12 mouse cellular contexts compared by ENCODE assay signal in the genomic region with DNA sequence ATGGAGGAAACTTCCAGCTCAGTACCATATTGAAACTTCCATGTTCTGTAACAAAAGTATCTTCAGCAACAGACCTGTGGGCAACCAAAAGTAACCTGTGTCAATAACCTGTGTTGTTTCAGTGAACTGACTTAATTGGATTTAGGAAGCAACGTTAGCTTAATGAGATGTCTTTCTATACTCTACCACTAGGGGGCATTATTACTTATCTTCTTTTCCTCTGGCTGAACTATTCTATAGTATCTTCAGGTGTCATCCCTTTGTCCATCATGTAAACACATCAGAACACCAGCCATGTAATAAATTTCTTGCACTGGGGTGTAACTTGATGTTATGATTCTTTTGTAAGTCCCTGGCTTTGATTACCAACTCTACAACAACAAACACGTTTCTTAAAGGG. TPM values are rescaled to one million over a fixed set of nuclear protein-coding genes. Genes with fewer than 3 reads are reported as not detected.
DNase-seq lines count a peak whose midpoint lies in the region; ATAC-seq and TF ChIP-seq lines count a peak whose summit lies in the region.
"Had no signal": no experiment of that assay in that cellular context is flagged by ENCODE, and none has a peak within 500 bp of the region (broad histone marks: within the 10 kb centered on the region; RNA-seq: fewer than 3 reads in every experiment).

No protein-coding gene starts in this region.

- peak; percentile 29 for DNase-seq in hindbrain, postnatal 0 days (ENCODE audit: low spot score)
- DNase-seq in hindbrain, embryonic 10.5 days (ENCODE audit: low spot score): no peak
- peak; percentile 42 for DNase-seq in CD4-positive helper T cell, adult 2 months (ENCODE audit: low read depth, low spot score)
- peak; percentile 42 to 49 (median 45) for DNase-seq in liver, embryonic 14.5 days (ENCODE audit: low read depth in 3 of 3, low spot score in 3 of 3)
- no peak for DNase-seq in gastrocnemius, postnatal 36 days
- no peak for DNase-seq in ovary, postnatal 10 days (ENCODE audit: low spot score)
- DNase-seq: adrenal gland, postnatal 10 days had no signal

- no peaks in the 10 kb centered on the region for H3K27me3 ChIP-seq in hindbrain, postnatal 0 days (ENCODE audit: insufficient read depth, low read length)
- H3K27me3 ChIP-seq in hindbrain, embryonic 10.5 days (ENCODE audit: insufficient read depth, poor library complexity, severe bottlenecking): no peaks in the 10 kb centered on the region
- no peaks in the 10 kb centered on the region for H3K27me3 ChIP-seq in liver, embryonic 14.5 days (ENCODE audit: control insufficient read depth, insufficient read depth, low read length)
- H3K27me3 ChIP-seq in kidney, embryonic 16.5 days (ENCODE audit: insufficient read depth, low read length): no peaks in the 10 kb centered on the region
- H3K27me3 ChIP-seq: neural tube, embryonic 13.5 days had no signal

- TF ChIP-seq CTCF in hindbrain, postnatal 0 days (IDR thresholded peaks at IDR 0.05; ENCODE audit: low read depth): peak; percentile 57
- peak; percentile 63 for TF ChIP-seq CTCF in liver, embryonic 14.5 days (IDR thresholded peaks at IDR 0.05; ENCODE audit: low read depth)

- H3K36me3 ChIP-seq in hindbrain, postnatal 0 days (ENCODE audit: insufficient read depth, low read length): no peaks in the 10 kb centered on the region
- H3K36me3 ChIP-seq in hindbrain, embryonic 10.5 days: no peaks in the 10 kb centered on the region
- H3K36me3 ChIP-seq in liver, embryonic 14.5 days (replicated peaks; ENCODE audit: control insufficient read depth, insufficient read depth, low read depth): no peaks in the 10 kb centered on the region
- no peaks in the 10 kb centered on the region for H3K36me3 ChIP-seq in kidney, embryonic 16.5 days (ENCODE audit: insufficient read depth, low read length)
- H3K36me3 ChIP-seq: neural tube, embryonic 13.5 days had no signal

- H3K4me3 ChIP-seq in hindbrain, postnatal 0 days (ENCODE audit: low read length): no peak overlapping the region
- H3K4me3 ChIP-seq in hindbrain, embryonic 10.5 days: no peak overlapping the region
- H3K4me3 ChIP-seq in liver, embryonic 14.5 days (ENCODE audit: insufficient read depth in 1 of 2, low read depth in 2 of 2, low read length in 2 of 2): no peak overlapping the region
- H3K4me3 ChIP-seq in kidney, embryonic 16.5 days (ENCODE audit: low read length): no peak overlapping the region
- H3K4me3 ChIP-seq: neural tube, embryonic 13.5 days had no signal

- no peak overlapping the region for H3K4me2 ChIP-seq in hindbrain, postnatal 0 days (ENCODE audit: low read depth, low read length)
- H3K4me2 ChIP-seq in liver, embryonic 14.5 days (ENCODE audit: low read depth): peak overlapping the region; percentile 56
- H3K4me2 ChIP-seq in kidney, embryonic 16.5 days (replicated peaks; ENCODE audit: low read depth, low read length): no peak overlapping the region
- H3K4me2 ChIP-seq: neural tube, embryonic 13.5 days had no signal

- no peak overlapping the region for H3K9ac ChIP-seq in hindbrain, postnatal 0 days (replicated peaks; ENCODE audit: low read length)
- no peak overlapping the region for H3K9ac ChIP-seq in liver, embryonic 14.5 days (replicated peaks)
- H3K9ac ChIP-seq in kidney, embryonic 16.5 days (replicated peaks; ENCODE audit: low read length): no peak overlapping the region
- H3K9ac ChIP-seq: neural tube, embryonic 13.5 days had no signal

- no peak for TF ChIP-seq EP300 in liver, embryonic 14.5 days (IDR thresholded peaks at IDR 0.05; ENCODE audit: low read depth)

- no peaks in the 10 kb centered on the region for H3K9me3 ChIP-seq in hindbrain, postnatal 0 days (ENCODE audit: low read length)
- no peaks in the 10 kb centered on the region for H3K9me3 ChIP-seq in hindbrain, embryonic 10.5 days
- no peaks in the 10 kb centered on the region for H3K9me3 ChIP-seq in liver, embryonic 14.5 days (ENCODE audit: control insufficient read depth, low read length)
- H3K9me3 ChIP-seq in kidney, embryonic 16.5 days (ENCODE audit: low read length): no peaks in the 10 kb centered on the region
- H3K9me3 ChIP-seq: neural tube, embryonic 13.5 days had no signal

- H3K4me1 ChIP-seq in hindbrain, postnatal 0 days (ENCODE audit: insufficient read depth, low read length): no peaks in the 10 kb centered on the region
- no peaks in the 10 kb centered on the region for H3K4me1 ChIP-seq in hindbrain, embryonic 10.5 days (replicated peaks)
- peaks cover 25 to 34% of the 10 kb centered on the region in 2 experiments for H3K4me1 ChIP-seq in liver, embryonic 14.5 days (replicated peaks; ENCODE audit: control insufficient read depth in 2 of 2, insufficient read depth in 2 of 2, low read length in 1 of 2)
- no peaks in the 10 kb centered on the region for H3K4me1 ChIP-seq in kidney, embryonic 16.5 days (ENCODE audit: insufficient read depth, low read length)
- H3K4me1 ChIP-seq: neural tube, embryonic 13.5 days had no signal

- WGBS in hindbrain, postnatal 0 days: 46% methylated on average over 2 of the region's 2 CpGs
- WGBS in hindbrain, embryonic 10.5 days: 44% methylated on average over 2 of the region's 2 CpGs
- WGBS in liver, embryonic 14.5 days (ENCODE audit: insufficient replicate concordance): 35% methylated on average over 2 of the region's 2 CpGs
- 42% methylated on average over 2 of the region's 2 CpGs for WGBS in kidney, embryonic 16.5 days

- ATAC-seq in hindbrain, postnatal 0 days: no peak
- peak; percentile 63 for ATAC-seq in activated CD4-positive, CD25-positive, alpha-beta regulatory T cell, adult 4 months
- no peak for ATAC-seq in liver, embryonic 14.5 days (ENCODE audit: insufficient read depth)
- ATAC-seq in kidney, embryonic 16.5 days (ENCODE audit: low FRiP score, low TSS enrichment): no peak

- H3K27ac ChIP-seq in hindbrain, postnatal 0 days: no peak overlapping the region
- H3K27ac ChIP-seq in hindbrain, embryonic 10.5 days: no peak overlapping the region
- peak overlapping the region; percentile 70; the same call in 1 of the 2 replicates for H3K27ac ChIP-seq in liver, embryonic 14.5 days
- no peak overlapping the region for H3K27ac ChIP-seq in kidney, embryonic 16.5 days (ENCODE audit: low read length)
- H3K27ac ChIP-seq: neural tube, embryonic 13.5 days had no signal

- intact Hi-C loops in gastrocnemius, postnatal 36 days (cut with DNase I): loop anchor here (5.0 kb wide), 1 partner anchor 117 kb away; no protein-coding TSS in a partner anchor

RNA-seq across cellular contexts. Expression of gene Adgrg7, which starts 4.8 kb away (rescaled TPM):
- not detected in 2 replicates for total RNA-seq in hindbrain, postnatal 0 days (2014; rRNA removed)
- polyA plus RNA-seq in hindbrain, postnatal 0 days (2015; fragmentation: Nextera tagmentation; extraction: Ambion mirVana): not detected in 2 replicates
- not detected in 2 replicates for polyA plus RNA-seq in hindbrain, embryonic 10.5 days (2016; fragmentation: Nextera tagmentation; extraction: Ambion mirVana)
- polyA plus RNA-seq in activated CD4-positive, CD25-positive, alpha-beta regulatory T cell, adult 4 months (2017; shearing (Covaris generic)): not detected
- 0.02 and 0.04 TPM in 2 replicates for polyA plus RNA-seq in liver, embryonic 14.5 days (2012; rRNA removed)
- 0.09 TPM in 1 of 2 replicates, not detected in the other for polyA plus RNA-seq in liver, embryonic 14.5 days (2014; fragmentation: Nextera tagmentation; extraction: Ambion mirVana)
- total RNA-seq in gastrocnemius, postnatal 36 days (2021): not detected
- polyA plus RNA-seq in kidney, embryonic 16.5 days (2015; fragmentation: Nextera tagmentation; extraction: Ambion mirVana): not detected in 2 replicates
- total RNA-seq: adrenal gland, postnatal 10 days; layer of hippocampus, postnatal 14 days had no signal
- polyA plus RNA-seq: frontal cortex, adult 2 months; neural tube, embryonic 13.5 days had no signal

Comparison
In these comparisons a context has a peak if more than half of its experiments do, and no peak if none do; other contexts are left out.
1. DNase-seq: peak in hindbrain, postnatal 0 days (single experiment), CD4-positive helper T cell, adult 2 months (single experiment) and liver, embryonic 14.5 days (3 of 3); none in hindbrain, embryonic 10.5 days (single experiment), gastrocnemius, postnatal 36 days (0 of 2) and ovary, postnatal 10 days (single experiment).